Mouse (Mus musculus) testis, adult 2 months (tissue): Measurements from ENCODE around the gene Cdca8.

ENCODE experiments used
- CTCF ChIP-seq: fragments of 200-500 bp; IDR thresholded peaks from 2 replicates; pipeline ENCODE4 v1.5.1; 2012; ENCODE audit warnings: low read depth, mild to moderate bottlenecking, inconsistent platforms, low read length, moderate library complexity; ENCODE audit not compliant: control insufficient read depth, insufficient read depth, insufficient replicate concordance
- POLR2A ChIP-seq: fragments of 200-500 bp; IDR thresholded peaks from 2 replicates; pipeline ENCODE4 v1.6.1; 2012; ENCODE audit warnings: low read depth, mild to moderate bottlenecking, inconsistent platforms, low read length, moderate library complexity; ENCODE audit not compliant: control insufficient read depth

- TF ChIP-seq POLR2A (no peak), CTCF (no peak)
Measured at GRCm38 (mm10) chr4:124949488-124949887, 10.4 kb upstream of the Cdca8 start.
